Mouse (Mus musculus) hindbrain, embryonic 11.5 days (tissue): Measurements from ENCODE around the gene Scn3b. TPM values are rescaled to one million over a fixed set of nuclear protein-coding genes. Genes with fewer than 3 reads are reported as not detected.

Experiments
- ATAC-seq: fragments of 200-750 bp; cut with Nextera tagmentation; 2 replicates; pipeline ENCODE4 v1.8.0; 2017; ENCODE audit warnings: mild to moderate bottlenecking, moderate TSS enrichment, moderate library complexity; ENCODE audit not compliant: low FRiP score
- DNase-seq: peaks from one replicate; pipeline ENCODE4 v3.0.0-alpha.2; 2015; ENCODE audit warnings: low spot score
- H3K27ac ChIP-seq: fragments of 300-500 bp; sonication (generic); 2 replicates; pipeline ENCODE4 v1.5.1; 2014; ENCODE audit warnings: mild to moderate bottlenecking, low read depth, low read length
- H3K27me3 ChIP-seq: fragments of 300-500 bp; sonication (generic); 2 replicates; pipeline ENCODE4 v1.6.1; 2014; ENCODE audit warnings: mild to moderate bottlenecking, low read length, moderate library complexity, mixed read lengths; ENCODE audit not compliant: control insufficient read depth, insufficient read depth
- H3K36me3 ChIP-seq: fragments of 300-500 bp; sonication (generic); 2 replicates; pipeline ENCODE4 v1.6.1; 2014; ENCODE audit warnings: mild to moderate bottlenecking, low read length, moderate library complexity, mixed read lengths; ENCODE audit not compliant: control insufficient read depth, insufficient read depth
- H3K4me1 ChIP-seq: fragments of 300-500 bp; sonication (generic); replicated peaks from 2 replicates; pipeline ENCODE4 v1.6.1; 2014; ENCODE audit warnings: low read length, mixed read lengths; ENCODE audit not compliant: control insufficient read depth, insufficient read depth
- H3K4me2 ChIP-seq: fragments of 300-500 bp; sonication (generic); replicated peaks from 2 replicates; pipeline ENCODE4 v1.6.1; 2014; ENCODE audit warnings: mild to moderate bottlenecking, low read depth, low read length
- H3K4me3 ChIP-seq: fragments of 300-500 bp; sonication (generic); 2 replicates; pipeline ENCODE4 v1.5.1; 2014; ENCODE audit warnings: low read depth, low read length
- H3K9ac ChIP-seq: fragments of 300-500 bp; sonication (generic); 2 replicates; pipeline ENCODE4 v1.6.1; 2014; ENCODE audit warnings: low read depth, low read length
- H3K9me3 ChIP-seq: fragments of 300-500 bp; sonication (generic); 2 replicates; pipeline ENCODE4 v1.6.1; 2016; ENCODE audit warnings: low read length; ENCODE audit not compliant: control insufficient read depth
- WGBS: fragments of 180-500 bp; shearing (Covaris S2); extraction: QIAGEN DNeasy Blood & Tissue Kit; methylation state at CpG from one replicate; pipeline ENCODE4 v1.1.7; 2014; 5-methylcytosine and 5-hydroxymethylcytosine counted together
- polyA plus RNA-seq: library from polyadenylated mRNA; unstranded; fragments of >200 nt; fragmentation: Nextera tagmentation; extraction: Ambion mirVana; gene quantifications from 2 replicates; pipeline ENCODE4 v1.2.1, GENCODE M21; 2014

The Scn3b gene
- polyA plus RNA-seq, 1 experiment from 2014 or later, result 22.5 TPM

DNA sequence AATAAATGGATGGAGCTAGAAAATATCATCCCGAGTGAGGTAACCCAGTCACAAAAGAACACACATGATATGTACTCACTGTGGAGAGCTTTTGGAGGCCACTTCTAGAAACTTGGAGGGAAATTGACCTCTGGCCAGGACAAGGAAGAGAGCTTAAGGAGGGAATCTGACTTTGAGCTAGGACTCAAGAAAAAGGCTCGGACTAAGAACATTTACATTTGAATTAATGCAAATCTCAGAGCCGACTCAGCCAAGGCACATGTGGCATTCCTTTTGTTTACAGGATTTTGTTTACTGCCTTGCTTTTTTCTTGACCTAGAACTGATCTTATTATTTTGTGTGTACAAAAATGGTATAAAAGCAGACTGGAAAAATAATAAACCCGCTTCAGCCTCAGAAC lies 29.3 kb upstream of the Scn3b start:
- WGBS, result 17% methylated on average over 4 of the region's 4 CpGs
- ATAC-seq (no peak), DNase-seq (no peak)
- no peak overlapping the region for H3K27ac ChIP-seq
- H3K4me1 ChIP-seq, result no peaks in the 10 kb centered on the region
- H3K9ac ChIP-seq, result no peak overlapping the region
- no peak overlapping the region for H3K4me2 ChIP-seq
- H3K36me3 ChIP-seq, result no peaks in the 10 kb centered on the region
- no peaks in the 10 kb centered on the region; the same call in 1 of the 2 replicates for H3K27me3 ChIP-seq
- H3K9me3 ChIP-seq, result no peaks in the 10 kb centered on the region
- no peak overlapping the region for H3K4me3 ChIP-seq

DNA sequence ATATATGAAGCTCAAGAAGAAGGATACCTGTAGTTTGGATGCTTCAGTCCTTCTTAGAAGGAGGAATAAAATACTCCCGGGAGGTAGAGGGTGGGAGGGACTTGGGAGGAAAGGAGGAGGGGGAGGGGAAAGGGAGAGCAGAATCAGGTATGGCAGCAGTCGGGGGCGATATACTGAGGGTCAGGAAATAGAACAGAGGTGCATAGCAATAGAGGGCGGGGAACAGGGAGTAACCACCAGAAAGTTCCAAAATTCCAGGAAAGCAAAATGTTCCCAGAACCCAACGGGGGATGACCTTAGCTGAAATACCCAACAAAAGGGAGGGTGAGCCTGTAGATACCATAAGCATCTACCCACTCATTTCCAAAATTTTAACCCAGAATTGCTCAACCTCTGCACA lies 28.7 kb upstream of the Scn3b start:
- WGBS, result 17% methylated on average over 5 of the region's 5 CpGs
- no peak for ATAC-seq

GRCm38 (mm10) chr9:40241223-40241801 lies 27.7 kb upstream of the Scn3b start:
- Histone ChIP-seq H3K4me3 (peak overlapping the region; percentile 38), H3K36me3 (no peaks in the 10 kb centered on the region), H3K27ac (peak overlapping the region; percentile 89), H3K4me1 (no peaks in the 10 kb centered on the region), H3K4me2 (peak overlapping the region; percentile 67), H3K9me3 (no peaks in the 10 kb centered on the region), H3K27me3 (no peaks in the 10 kb centered on the region; the same call in 1 of the 2 replicates), H3K9ac (peak overlapping the region; percentile 64)
- ATAC-seq (peak; percentile 92), DNase-seq (peak; percentile 81)
- WGBS, result under 1% methylated on average over 15 of the region's 15 CpGs

More for the DNA sequence above, 28.7 kb upstream of the Scn3b start:
- DNase-seq, result peak; percentile 1
- no peaks in the 10 kb centered on the region for H3K9me3 ChIP-seq
- H3K4me1 ChIP-seq, result no peaks in the 10 kb centered on the region
- no peaks in the 10 kb centered on the region for H3K36me3 ChIP-seq
- H3K9ac ChIP-seq, result no peak overlapping the region
- no peak overlapping the region for H3K4me2 ChIP-seq
- no peaks in the 10 kb centered on the region; the same call in 1 of the 2 replicates for H3K27me3 ChIP-seq
- H3K4me3 ChIP-seq, result no peak overlapping the region
- H3K27ac ChIP-seq, result no peak overlapping the region

DNA sequence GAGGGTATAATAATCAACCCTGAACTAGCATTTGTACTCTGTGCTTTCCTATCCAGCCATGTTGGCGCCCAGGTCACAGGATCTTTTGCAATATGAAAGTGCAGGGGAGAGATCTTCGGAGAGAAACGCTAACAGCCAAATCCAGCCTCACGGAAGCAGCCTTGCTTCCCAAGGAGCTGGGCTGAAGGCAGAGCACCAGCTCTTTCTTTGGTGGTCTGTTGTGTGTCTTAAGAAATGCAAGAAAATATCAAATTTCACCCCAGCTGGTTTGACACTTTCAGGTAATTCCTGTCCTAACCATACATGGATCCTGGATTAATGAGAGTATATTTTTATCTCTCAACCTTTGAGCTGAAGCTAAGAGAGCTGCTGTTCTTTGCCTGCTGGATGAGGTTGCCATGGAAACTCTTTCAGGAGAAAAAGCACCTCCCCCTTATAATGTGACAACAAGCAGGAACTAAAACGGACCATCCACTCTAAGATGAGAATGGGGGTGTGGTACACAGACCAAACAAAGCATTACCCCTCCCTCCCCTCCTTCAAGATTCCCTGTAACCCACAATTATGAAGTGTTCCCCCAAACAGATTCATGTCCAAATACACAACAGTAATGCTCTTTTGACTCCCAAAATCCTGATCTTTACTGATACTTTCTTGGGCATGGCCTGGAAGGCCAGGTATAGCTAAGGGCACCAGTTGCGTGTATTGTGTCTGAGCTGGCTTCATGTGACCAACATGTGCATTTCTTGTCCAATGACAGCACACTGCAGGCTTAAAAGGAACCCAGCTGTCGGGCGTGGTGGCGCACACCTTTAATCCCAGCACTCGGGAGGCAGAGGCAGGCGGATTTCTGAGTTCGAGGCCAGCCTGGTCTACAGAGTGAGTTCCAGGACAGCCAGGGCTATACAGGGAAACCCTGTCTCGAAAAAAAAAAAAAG lies 26.8 kb upstream of the Scn3b start:
- Histone ChIP-seq H3K9ac (peak overlapping the region; percentile 64), H3K4me1 (no peaks in the 10 kb centered on the region), H3K27me3 (no peaks in the 10 kb centered on the region; the same call in 1 of the 2 replicates), H3K4me3 (peak overlapping the region; percentile 38), H3K27ac (peak overlapping the region; percentile 89), H3K36me3 (no peaks in the 10 kb centered on the region), H3K4me2 (peak overlapping the region; percentile 67), H3K9me3 (no peaks in the 10 kb centered on the region)
- DNase-seq, result peak; percentile 56
- 54% methylated on average over 13 of the region's 13 CpGs for WGBS
- peak; percentile 79 for ATAC-seq

DNA sequence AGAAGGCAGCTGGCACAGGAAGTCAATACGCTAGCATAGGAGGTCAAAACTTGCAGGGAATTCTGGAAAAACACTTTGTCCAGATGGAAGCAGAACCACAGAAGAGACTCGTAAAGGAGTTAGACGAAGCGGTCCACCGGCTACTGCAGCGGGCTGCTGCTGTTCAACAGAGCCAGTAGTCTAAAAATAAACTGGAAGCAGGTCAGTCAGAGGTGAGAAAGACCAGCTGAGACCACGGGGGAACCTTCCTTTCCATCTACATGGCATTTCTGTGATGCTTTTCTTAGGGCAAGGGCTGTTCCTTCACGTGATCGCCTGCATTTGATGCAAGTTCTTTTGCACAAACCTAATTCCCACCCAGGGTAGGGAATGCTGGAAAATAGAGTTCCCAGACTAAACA lies 23.6 kb upstream of the Scn3b start:
- H3K9me3 ChIP-seq, result no peaks in the 10 kb centered on the region
- WGBS, result 68% methylated on average over 9 of the region's 9 CpGs
- H3K4me1 ChIP-seq, result no peaks in the 10 kb centered on the region
- ATAC-seq (no peak), DNase-seq (peak; percentile 1)
- H3K27ac ChIP-seq, result no peak overlapping the region
- H3K4me2 ChIP-seq, result no peak overlapping the region
- no peak overlapping the region for H3K9ac ChIP-seq
- no peak overlapping the region for H3K4me3 ChIP-seq
- H3K27me3 ChIP-seq, result no peaks in the 10 kb centered on the region; the same call in 1 of the 2 replicates
- H3K36me3 ChIP-seq, result no peaks in the 10 kb centered on the region

- Histone ChIP-seq H3K27ac (no peak overlapping the region), H3K4me2 (no peak overlapping the region), H3K36me3 (no peaks in the 10 kb centered on the region), H3K4me3 (no peak overlapping the region), H3K9ac (no peak overlapping the region), H3K9me3 (no peaks in the 10 kb centered on the region), H3K27me3 (no peaks in the 10 kb centered on the region), H3K4me1 (no peaks in the 10 kb centered on the region)
- ATAC-seq, result no peak
- WGBS, result 83% methylated on average over 7 of the region's 7 CpGs
- DNase-seq, result no peak
These were observed 22.9 kb upstream of the Scn3b start for GRCm38 (mm10) chr9:40245974-40246665.

GRCm38 (mm10) chr9:40246702-40247101 lies 22.3 kb upstream of the Scn3b start:
- H3K27me3 ChIP-seq, result no peaks in the 10 kb centered on the region
- no peak overlapping the region for H3K27ac ChIP-seq
- H3K36me3 ChIP-seq, result no peaks in the 10 kb centered on the region
- WGBS, result 84% methylated on average over 6 of the region's 6 CpGs
- H3K4me2 ChIP-seq, result no peak overlapping the region
- ATAC-seq (no peak), DNase-seq (no peak)
- H3K9ac ChIP-seq, result no peak overlapping the region
- H3K9me3 ChIP-seq, result no peaks in the 10 kb centered on the region
- H3K4me3 ChIP-seq, result no peak overlapping the region
- no peaks in the 10 kb centered on the region for H3K4me1 ChIP-seq

DNA sequence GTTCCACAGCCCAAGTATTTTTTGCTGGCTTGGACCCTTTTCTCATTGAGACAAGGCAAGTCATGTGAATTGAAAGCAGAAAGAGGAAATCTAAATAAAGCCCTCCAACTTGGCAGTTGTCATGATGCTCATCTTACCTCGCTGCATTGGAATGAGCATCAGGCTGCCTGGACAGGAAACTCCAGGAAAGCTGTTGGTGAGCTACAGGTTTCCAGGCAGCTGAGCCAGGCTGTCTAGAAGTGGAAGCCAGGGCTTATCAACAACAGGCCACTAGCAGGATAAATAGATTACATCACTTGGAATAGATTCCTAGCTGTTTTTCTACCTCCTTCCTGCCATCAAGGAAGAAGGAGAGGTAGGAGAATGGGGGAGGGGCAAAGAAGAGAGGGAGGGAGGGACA lies 19.9 kb upstream of the Scn3b start:
- 88% methylated on average over 1 of the region's 1 CpGs for WGBS
- H3K4me3 ChIP-seq, result no peak overlapping the region
- H3K4me2 ChIP-seq, result no peak overlapping the region
- DNase-seq (no peak), ATAC-seq (no peak)
- H3K27ac ChIP-seq, result no peak overlapping the region
- H3K4me1 ChIP-seq, result no peaks in the 10 kb centered on the region
- H3K9me3 ChIP-seq, result no peaks in the 10 kb centered on the region
- no peaks in the 10 kb centered on the region for H3K27me3 ChIP-seq
- H3K36me3 ChIP-seq, result no peaks in the 10 kb centered on the region
- H3K9ac ChIP-seq, result no peak overlapping the region
